Mouse (Mus musculus): ENCODE results near the gene Tmx4. TPM values are rescaled to one million over a fixed set of nuclear protein-coding genes. Genes with fewer than 3 reads are reported as not detected.

The Tmx4 gene
- 4.9 TPM for polyA plus RNA-seq (2015; fragmentation: Illumina TruSeq; extraction: RNeasy Lipid Tissue Mini Kit (QIAGEN cat#74804); ENCODE audit: insufficient read depth, low read depth, low replicate concordance)

GRCm38 (mm10) chr2:134643514-134644300, at the start of gene Tmx4:
Tmx4 (minus strand) TSS chr2:134644145.

GRCm38 (mm10) chr2:134554221-134554727, 89.7 kb downstream of the Tmx4 start, which contains the start of gene Hao1:
Hao1 (minus strand) TSS chr2:134554368.

Other genes with a start within 250 kb of the Tmx4 start
- gene Hao1, start 89.8 kb downstream of the Tmx4 start, polyA plus RNA-seq (2015; fragmentation: Illumina TruSeq; extraction: RNeasy Lipid Tissue Mini Kit (QIAGEN cat#74804); ENCODE audit: insufficient read depth, low read depth, low replicate concordance): not detected
- 3.6 TPM for gene Plcb1, start 141.9 kb upstream of the Tmx4 start, polyA plus RNA-seq (2015; fragmentation: Illumina TruSeq; extraction: RNeasy Lipid Tissue Mini Kit (QIAGEN cat#74804); ENCODE audit: insufficient read depth, low read depth, low replicate concordance)